Mouse (Mus musculus) testis, adult 2 months (tissue): ENCODE results near the gene Pmfbp1. TPM values are rescaled to one million over a fixed set of nuclear protein-coding genes. Genes with fewer than 3 reads are reported as not detected.
"Not testable (repeated sequence)": the region's sequence is repeated elsewhere in the genome, so short reads cannot be mapped to it uniquely, and the experiment has no call there.

ENCODE experiments used
- H3K27ac ChIP-seq: fragments of 200-500 bp; 2 replicates; pipeline ENCODE4 v1.5.1; 2012; ENCODE audit warnings: low read depth, low read length; ENCODE audit not compliant: control insufficient read depth, insufficient read depth
- H3K27me3 ChIP-seq: fragments of 200-500 bp; 2 replicates; pipeline ENCODE4 v1.6.1; 2012; ENCODE audit warnings: mild to moderate bottlenecking, low read length, moderate library complexity; ENCODE audit not compliant: control insufficient read depth, insufficient read depth
- H3K36me3 ChIP-seq: fragments of 200-500 bp; 2 replicates; pipeline ENCODE4 v1.6.1; 2012; ENCODE audit warnings: mild to moderate bottlenecking, low read length; ENCODE audit not compliant: control insufficient read depth, insufficient read depth
- H3K4me1 ChIP-seq: fragments of 200-500 bp; 2 replicates; pipeline ENCODE4 v1.6.1; 2012; ENCODE audit warnings: low read length; ENCODE audit not compliant: control insufficient read depth, insufficient read depth
- H3K4me3 ChIP-seq: fragments of 200-500 bp; 2 replicates; pipeline ENCODE4 v1.5.1; 2012; ENCODE audit warnings: low read depth, mild to moderate bottlenecking, low read length, moderate library complexity, mixed read lengths; ENCODE audit not compliant: control insufficient read depth
- CTCF ChIP-seq: fragments of 200-500 bp; IDR thresholded peaks from 2 replicates; pipeline ENCODE4 v1.5.1; 2012; ENCODE audit warnings: low read depth, mild to moderate bottlenecking, inconsistent platforms, low read length, moderate library complexity; ENCODE audit not compliant: control insufficient read depth, insufficient read depth, insufficient replicate concordance
- POLR2A ChIP-seq: fragments of 200-500 bp; IDR thresholded peaks from 2 replicates; pipeline ENCODE4 v1.6.1; 2012; ENCODE audit warnings: low read depth, mild to moderate bottlenecking, inconsistent platforms, low read length, moderate library complexity; ENCODE audit not compliant: control insufficient read depth
- polyA plus RNA-seq: library from polyadenylated mRNA; depleted of rRNA; stranded (reverse); fragments of >200 nt; gene quantifications from 2 replicates; pipeline ENCODE4 v1.2.3, GENCODE M21; 2012; rRNA removed

The Pmfbp1 gene
- 108 TPM in 2 replicates for polyA plus RNA-seq

DNA sequence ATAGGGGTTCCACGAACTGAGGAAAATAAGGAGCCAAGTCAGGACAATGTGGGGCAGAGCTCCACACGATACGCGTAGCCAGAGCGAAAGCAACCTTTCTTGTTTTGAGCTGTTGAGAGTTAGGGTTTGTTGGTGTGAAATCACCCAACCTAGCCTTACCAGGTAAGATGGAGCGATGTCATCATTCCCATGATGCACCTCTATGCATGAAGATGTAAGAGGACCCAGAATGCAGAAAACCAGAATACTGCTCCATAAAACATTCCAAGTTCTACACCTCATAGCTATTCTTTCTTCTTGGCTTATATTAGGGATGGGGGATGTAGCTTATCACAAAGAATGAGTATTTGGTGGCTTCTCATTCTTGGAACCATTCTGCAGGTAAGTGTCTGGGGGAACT is at the start of gene Pmfbp1:
Gene Pmfbp1, plus strand, starts transcription at position 301 of the 400 bp plus-strand sequence.
- Histone ChIP-seq H3K27me3 (no peaks in the 10 kb centered on the region), H3K36me3 (no peaks in the 10 kb centered on the region), H3K4me3 (peak within 1 kb of the TSS; percentile 85), H3K4me1 (no peaks in the 10 kb centered on the region), H3K27ac (no peak within 1 kb of the TSS)
- TF ChIP-seq CTCF (no peak), POLR2A (no peak)

DNA sequence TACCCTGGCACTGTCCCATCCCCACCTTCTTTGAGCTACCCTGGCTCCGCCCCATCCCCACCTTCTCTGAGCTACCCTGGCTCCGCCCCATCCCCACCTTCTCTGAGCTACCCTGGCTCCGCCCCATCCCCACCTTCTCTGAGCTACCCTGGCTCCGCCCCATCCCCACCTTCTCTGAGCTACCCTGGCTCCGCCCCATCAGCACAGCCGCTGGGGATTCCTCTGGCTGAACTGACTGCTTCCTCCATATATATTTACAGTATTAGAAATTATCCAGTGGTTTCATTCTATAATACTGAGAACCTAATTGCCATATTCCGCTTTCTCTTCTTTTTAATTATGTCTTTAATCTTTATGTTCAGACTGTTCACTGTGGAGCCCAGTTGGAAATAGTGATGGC is 46.9 kb upstream of the Pmfbp1 start:
- not testable (repeated sequence) for H3K4me3 ChIP-seq, H3K27ac ChIP-seq, H3K27me3 ChIP-seq, H3K4me1 ChIP-seq, H3K36me3 ChIP-seq

DNA sequence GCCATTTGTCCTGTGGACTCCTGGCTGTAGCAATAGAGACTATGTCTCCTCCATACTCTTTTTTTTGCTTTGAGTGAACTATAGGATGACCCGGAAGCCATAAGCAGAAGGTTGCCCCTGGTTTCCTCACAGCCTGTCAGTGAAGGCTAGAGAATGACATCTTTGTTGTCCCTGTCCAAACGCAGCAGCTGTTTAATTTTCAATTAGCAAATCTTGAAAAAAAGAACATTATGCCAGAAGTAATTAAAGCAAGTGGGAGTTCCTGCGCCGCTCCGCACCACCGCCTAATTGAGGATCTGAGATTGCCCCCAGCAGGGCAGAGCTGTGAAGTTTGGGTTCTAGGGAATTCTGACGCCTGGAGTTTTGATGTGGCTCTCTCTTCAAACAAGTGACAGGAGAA is 42.8 kb upstream of the Pmfbp1 start:
- no peak overlapping the region for H3K27ac ChIP-seq
- no peak for TF ChIP-seq CTCF
- TF ChIP-seq POLR2A = no peak
- H3K27me3 ChIP-seq = no peaks in the 10 kb centered on the region
- no peaks in the 10 kb centered on the region for H3K36me3 ChIP-seq
- H3K4me3 ChIP-seq = no peak overlapping the region
- H3K4me1 ChIP-seq = no peaks in the 10 kb centered on the region

DNA sequence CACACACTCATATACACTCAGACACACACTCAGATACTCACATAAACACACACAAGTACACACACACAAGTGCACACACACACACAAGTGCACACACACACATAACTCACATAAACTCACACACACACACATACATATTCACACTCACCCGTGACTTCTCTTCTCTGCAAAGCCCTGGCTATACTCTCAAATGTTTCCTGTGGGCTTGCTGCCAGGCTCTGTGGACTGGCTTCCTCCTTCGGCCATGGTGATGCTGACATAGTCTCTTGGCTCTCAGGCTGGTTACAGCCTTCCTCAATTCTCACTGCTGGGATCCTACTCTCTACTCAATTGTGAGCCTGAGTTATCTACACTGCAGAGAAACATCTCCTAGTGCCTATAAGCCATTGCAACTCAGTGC is 38.7 kb upstream of the Pmfbp1 start:
- H3K4me1 ChIP-seq = peaks cover 2% of the 10 kb centered on the region; the same call in 1 of the 2 replicates
- H3K27me3 ChIP-seq = no peaks in the 10 kb centered on the region
- H3K36me3 ChIP-seq = no peaks in the 10 kb centered on the region
- no peak for TF ChIP-seq POLR2A
- H3K4me3 ChIP-seq = no peak overlapping the region
- H3K27ac ChIP-seq = no peak overlapping the region

DNA sequence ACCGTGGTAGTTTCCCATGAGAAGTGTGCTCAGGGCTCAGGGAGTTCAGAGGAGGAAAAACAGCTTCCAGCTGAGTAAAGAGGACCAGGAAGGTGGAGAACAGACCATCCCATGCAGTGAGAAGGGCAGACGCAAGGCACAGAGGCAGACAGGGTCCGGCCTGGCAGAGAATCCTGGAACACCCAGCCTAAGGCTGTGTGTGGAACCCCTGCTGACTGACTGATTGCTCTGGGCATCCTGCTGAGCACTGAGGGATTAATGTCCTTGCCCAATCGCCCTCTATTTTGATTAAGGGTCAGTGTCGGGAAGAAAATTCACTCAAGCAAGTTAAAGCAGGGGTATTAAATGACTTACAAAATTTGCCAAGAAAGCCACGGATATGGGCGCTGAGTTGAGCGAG is 36.4 kb upstream of the Pmfbp1 start:
- no peak overlapping the region for H3K27ac ChIP-seq
- peaks cover 2% of the 10 kb centered on the region; the same call in 1 of the 2 replicates for H3K4me1 ChIP-seq
- TF ChIP-seq POLR2A (no peak), CTCF (no peak)

DNA sequence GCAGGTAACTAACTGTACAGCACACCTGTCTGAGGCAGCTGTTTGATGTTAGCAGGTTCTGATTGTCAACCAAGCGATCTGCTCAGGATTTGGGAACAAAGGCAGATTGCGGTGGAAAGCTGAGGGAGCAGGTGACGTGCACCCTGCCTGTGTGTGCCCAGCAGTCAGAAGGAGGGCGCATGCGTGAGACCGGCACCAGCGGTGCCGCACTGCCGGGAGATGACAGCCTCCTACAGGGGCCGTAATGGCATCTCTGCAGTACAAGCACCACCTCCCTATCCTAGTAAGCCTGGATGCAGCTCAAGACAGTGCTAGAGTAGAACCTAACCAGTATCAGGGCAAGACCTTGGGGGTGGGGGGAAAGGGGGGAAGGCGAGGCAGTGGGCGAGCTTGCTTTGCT is 35.2 kb upstream of the Pmfbp1 start:
- no peaks in the 10 kb centered on the region for H3K27me3 ChIP-seq
- no peak for TF ChIP-seq POLR2A
- H3K4me1 ChIP-seq = peaks cover 2% of the 10 kb centered on the region; the same call in 1 of the 2 replicates
- H3K4me3 ChIP-seq = no peak overlapping the region
- no peak overlapping the region for H3K27ac ChIP-seq
- no peaks in the 10 kb centered on the region for H3K36me3 ChIP-seq

More for the DNA sequence above, 36.4 kb upstream of the Pmfbp1 start:
- no peak overlapping the region for H3K4me3 ChIP-seq
- H3K36me3 ChIP-seq = no peaks in the 10 kb centered on the region
- no peaks in the 10 kb centered on the region for H3K27me3 ChIP-seq

DNA sequence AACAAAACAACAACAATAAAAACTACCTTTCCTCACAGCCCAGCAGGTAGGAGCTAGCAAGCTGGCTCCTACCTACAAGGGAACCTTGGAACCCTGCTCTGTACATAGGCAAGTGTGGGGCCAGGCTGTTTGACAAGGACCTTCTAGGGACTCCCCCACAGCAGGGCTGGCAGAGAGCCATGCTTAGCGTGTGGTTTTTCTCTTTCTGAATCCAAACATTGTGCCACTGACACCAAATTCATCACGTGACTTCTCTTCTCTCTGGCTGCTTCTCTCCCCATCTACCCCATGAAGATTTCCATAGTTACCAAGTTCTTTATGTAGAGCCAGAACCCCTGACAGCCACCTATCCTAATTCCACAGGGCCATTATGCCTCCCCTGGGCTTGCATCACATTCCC is 30.8 kb upstream of the Pmfbp1 start:
- Histone ChIP-seq H3K4me3 (no peak overlapping the region), H3K27me3 (no peaks in the 10 kb centered on the region), H3K4me1 (no peaks in the 10 kb centered on the region; the same call in 1 of the 2 replicates), H3K27ac (no peak overlapping the region), H3K36me3 (no peaks in the 10 kb centered on the region)
- TF ChIP-seq POLR2A = no peak
- TF ChIP-seq CTCF = no peak

DNA sequence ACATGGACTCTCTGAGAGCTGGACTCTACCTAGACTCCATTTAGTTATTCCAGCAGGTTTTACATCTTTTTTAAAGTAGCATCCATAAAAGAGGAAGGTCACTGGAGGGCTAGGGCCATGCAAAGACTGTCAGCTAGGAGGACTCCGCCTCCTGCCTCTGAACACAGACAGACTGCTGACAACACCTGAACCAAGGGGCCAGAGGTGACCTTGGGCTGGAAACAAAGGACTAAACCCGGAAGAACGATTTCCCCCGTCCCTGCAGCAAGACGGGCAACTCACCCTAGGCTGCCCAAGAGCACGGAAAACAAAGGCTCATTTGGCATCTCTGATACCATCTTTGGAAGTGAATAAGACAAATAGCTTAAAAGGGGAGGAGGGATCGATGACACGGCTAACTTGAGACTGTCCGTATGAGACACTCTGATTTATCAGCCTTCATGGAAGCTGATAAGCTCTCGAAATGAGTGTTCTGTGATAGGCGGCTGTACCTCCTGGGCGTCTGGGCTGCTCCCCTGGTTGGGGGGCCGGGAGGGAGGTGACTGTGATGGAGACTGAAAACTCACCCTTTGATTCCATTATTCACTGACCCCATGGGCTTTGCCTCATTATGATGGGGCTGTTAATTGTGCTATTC is 30.0 kb upstream of the Pmfbp1 start:
- no peak overlapping the region for H3K4me3 ChIP-seq
- no peaks in the 10 kb centered on the region for H3K36me3 ChIP-seq
- no peak for TF ChIP-seq CTCF
- no peak for TF ChIP-seq POLR2A
- no peaks in the 10 kb centered on the region for H3K27me3 ChIP-seq
- H3K4me1 ChIP-seq = no peaks in the 10 kb centered on the region
- H3K27ac ChIP-seq = no peak overlapping the region
